ENCODE assay signal across 9 mouse cellular contexts in genomic region chr15:83156929-83157666, GRCm38 (mm10). TPM values are rescaled to one million over a fixed set of nuclear protein-coding genes. Genes with fewer than 3 reads are reported as not detected.
DNase-seq lines count a peak whose midpoint lies in the region; ATAC-seq and TF ChIP-seq lines count a peak whose summit lies in the region.
"Had no signal": no experiment of that assay in that cellular context is flagged by ENCODE, and none has a peak within 500 bp of the region (broad histone marks: within the 10 kb centered on the region; RNA-seq: fewer than 3 reads in every experiment).

No protein-coding gene starts in this region.

- no peak for ATAC-seq in embryonic facial prominence, embryonic 15.5 days (ENCODE audit: insufficient number of reproducible peaks, low FRiP score, low TSS enrichment, low read depth)
- ATAC-seq in intestine, embryonic 15.5 days = peak; percentile 34; the same call in 1 of the 2 replicates

- TF ChIP-seq CTCF in testis, adult 2 months (IDR thresholded peaks at IDR 0.05; ENCODE audit: control insufficient read depth, insufficient read depth, insufficient replicate concordance, low read depth, low read length) = peak; percentile 70

- no peak overlapping the region for H3K4me2 ChIP-seq in embryonic facial prominence, embryonic 15.5 days (replicated peaks)
- H3K4me2 ChIP-seq in intestine, embryonic 15.5 days (replicated peaks) = no peak overlapping the region
- H3K4me2 ChIP-seq: limb, embryonic 15.5 days had no signal

- DNase-seq in cerebellum, postnatal 10 days = peak; percentile 68 to 69
- no peak for DNase-seq in cerebellum, adult 11 months
- no peak for DNase-seq in testis, postnatal 14 days (ENCODE audit: low spot score)
- DNase-seq in lung, postnatal 25 days (ENCODE audit: low spot score) = peak; percentile 78
- DNase-seq in thymus, postnatal 0 days (ENCODE audit: low spot score) = peak; percentile 29

- H3K27me3 ChIP-seq in testis, adult 2 months (ENCODE audit: control insufficient read depth, insufficient read depth, low read length) = no peaks in the 10 kb centered on the region
- H3K27me3 ChIP-seq in embryonic facial prominence, embryonic 15.5 days = no peaks in the 10 kb centered on the region
- H3K27me3 ChIP-seq in intestine, embryonic 15.5 days (replicated peaks) = no peaks in the 10 kb centered on the region
- H3K27me3 ChIP-seq: limb, embryonic 15.5 days had no signal

- no peak overlapping the region for H3K4me3 ChIP-seq in testis, adult 2 months (ENCODE audit: control insufficient read depth, low read depth, low read length)
- no peak overlapping the region for H3K4me3 ChIP-seq in embryonic facial prominence, embryonic 15.5 days (replicated peaks)
- H3K4me3 ChIP-seq in intestine, embryonic 15.5 days (replicated peaks) = no peak overlapping the region
- H3K4me3 ChIP-seq: limb, embryonic 15.5 days had no signal

- H3K36me3 ChIP-seq in testis, adult 2 months (ENCODE audit: control insufficient read depth, insufficient read depth, low read length) = no peaks in the 10 kb centered on the region
- H3K36me3 ChIP-seq in embryonic facial prominence, embryonic 15.5 days = peaks cover 75% of the 10 kb centered on the region
- H3K36me3 ChIP-seq in intestine, embryonic 15.5 days = peaks cover 40% of the 10 kb centered on the region

- TF ChIP-seq POLR2A in testis, adult 2 months (IDR thresholded peaks at IDR 0.05; ENCODE audit: control insufficient read depth, low read depth, low read length) = no peak

- no peaks in the 10 kb centered on the region; the same call in 1 of the 2 replicates for H3K4me1 ChIP-seq in testis, adult 2 months (ENCODE audit: control insufficient read depth, insufficient read depth, low read length)
- H3K4me1 ChIP-seq in embryonic facial prominence, embryonic 15.5 days = 0 out of 2 replicates have a peak, but pooled peaks cover 9% of the 10 kb centered on the region
- H3K4me1 ChIP-seq in intestine, embryonic 15.5 days (replicated peaks) = no peaks in the 10 kb centered on the region

- no peaks in the 10 kb centered on the region for H3K9me3 ChIP-seq in embryonic facial prominence, embryonic 15.5 days (replicated peaks)
- H3K9me3 ChIP-seq in intestine, embryonic 15.5 days = no peaks in the 10 kb centered on the region
- H3K9me3 ChIP-seq: limb, embryonic 15.5 days had no signal

- no peak overlapping the region for H3K27ac ChIP-seq in testis, adult 2 months (ENCODE audit: control insufficient read depth, insufficient read depth, low read depth, low read length)
- H3K27ac ChIP-seq in embryonic facial prominence, embryonic 15.5 days (replicated peaks) = peak overlapping the region; percentile 44; the same call in 1 of the 2 replicates
- no peak overlapping the region for H3K27ac ChIP-seq in intestine, embryonic 15.5 days
- H3K27ac ChIP-seq: limb, embryonic 15.5 days had no signal

- H3K9ac ChIP-seq in embryonic facial prominence, embryonic 15.5 days = no peak overlapping the region
- no peak overlapping the region for H3K9ac ChIP-seq in intestine, embryonic 15.5 days
- H3K9ac ChIP-seq: limb, embryonic 15.5 days had no signal

- WGBS in embryonic facial prominence, embryonic 15.5 days = 76% methylated on average over 11 of the region's 11 CpGs
- 73% methylated on average over 11 of the region's 11 CpGs for WGBS in intestine, embryonic 15.5 days

RNA-seq across cellular contexts. Expression of gene Poldip3, which starts 7.9 kb away (rescaled TPM):
- 45.2 TPM in 2 replicates for polyA plus RNA-seq in testis, adult 2 months (2012; rRNA removed)
- polyA plus RNA-seq in embryonic facial prominence, embryonic 15.5 days (2015; fragmentation: Nextera tagmentation; extraction: Ambion mirVana) = 142 and 147 TPM in 2 replicates
- 108 and 109 TPM in 2 replicates for polyA plus RNA-seq in intestine, embryonic 15.5 days (2015; fragmentation: Nextera tagmentation; extraction: Ambion mirVana)
- 131 and 134 TPM in 2 replicates for polyA plus RNA-seq in thymus, postnatal 0 days (2015; fragmentation: Nextera tagmentation; extraction: Ambion mirVana)

RNA-seq across cellular contexts. Expression of gene Cyb5r3, which starts 15.3 kb away (rescaled TPM):
- 53.1 and 64.0 TPM in 2 replicates for polyA plus RNA-seq in testis, adult 2 months (2012; rRNA removed)
- 163 and 185 TPM in 2 replicates for polyA plus RNA-seq in embryonic facial prominence, embryonic 15.5 days (2015; fragmentation: Nextera tagmentation; extraction: Ambion mirVana)
- polyA plus RNA-seq in intestine, embryonic 15.5 days (2015; fragmentation: Nextera tagmentation; extraction: Ambion mirVana) = 176 and 218 TPM in 2 replicates
- 33.9 and 38.1 TPM in 2 replicates for polyA plus RNA-seq in thymus, postnatal 0 days (2015; fragmentation: Nextera tagmentation; extraction: Ambion mirVana)

RNA-seq across cellular contexts. Expression of gene Rrp7a, which starts 34.5 kb away (rescaled TPM):
- polyA plus RNA-seq in testis, adult 2 months (2012; rRNA removed) = 109 and 137 TPM in 2 replicates
- polyA plus RNA-seq in embryonic facial prominence, embryonic 15.5 days (2015; fragmentation: Nextera tagmentation; extraction: Ambion mirVana) = 69.5 and 76.2 TPM in 2 replicates
- polyA plus RNA-seq in intestine, embryonic 15.5 days (2015; fragmentation: Nextera tagmentation; extraction: Ambion mirVana) = 64.0 and 66.7 TPM in 2 replicates
- polyA plus RNA-seq in thymus, postnatal 0 days (2015; fragmentation: Nextera tagmentation; extraction: Ambion mirVana) = 66.2 and 66.9 TPM in 2 replicates

Comparison
In these comparisons a context has a peak if more than half of its experiments do, and no peak if none do; other contexts are left out.
1. DNase-seq: peak in cerebellum, postnatal 10 days (2 of 2), lung, postnatal 25 days (single experiment) and thymus, postnatal 0 days (single experiment); none in cerebellum, adult 11 months (single experiment) and testis, postnatal 14 days (single experiment).